Comparison of ENCODE assay signal across 8 mouse cellular contexts in genomic region chr7:24270288-24270672, GRCm38 (mm10). TPM values are rescaled to one million over a fixed set of nuclear protein-coding genes. Genes with fewer than 3 reads are reported as not detected.
DNase-seq lines count a peak whose midpoint lies in the region; ATAC-seq and TF ChIP-seq lines count a peak whose summit lies in the region.

Gene Zfp93 (plus strand): TSS chr7:24270420.

- peak; percentile 29 to 53 for DNase-seq in CD8-positive naive resting alpha-beta T cell, adult 2 months (ENCODE audit: low read depth in 2 of 2, low spot score in 2 of 2)
- DNase-seq in c-Kit-positive CD71-negative TER-119-negative erythroid progenitor cells, embryonic 14.5 days (ENCODE audit: low read depth): peak; percentile 47
- DNase-seq in kidney, postnatal 25 days: peak; percentile 85 to 91
- DNase-seq in liver, embryonic 13.5 days: peak; percentile 26
- DNase-seq in neural tube, embryonic 10.5 days (ENCODE audit: extremely low spot score, low spot score): peak; percentile 79

- peak within 1 kb of the TSS; percentile 72 for H3K4me2 ChIP-seq in forebrain, embryonic 12.5 days
- H3K4me2 ChIP-seq in heart, embryonic 16.5 days (ENCODE audit: low read depth, low read length): peak within 1 kb of the TSS; percentile 92
- H3K4me2 ChIP-seq in liver, embryonic 13.5 days: peak within 1 kb of the TSS; percentile 76

- H3K4me1 ChIP-seq in forebrain, embryonic 12.5 days: peaks cover 9% of the 10 kb centered on the region; the same call in 1 of the 2 replicates
- no peaks in the 10 kb centered on the region for H3K4me1 ChIP-seq in heart, embryonic 16.5 days (ENCODE audit: control insufficient read depth, insufficient read depth, low read length)
- H3K4me1 ChIP-seq in liver, embryonic 13.5 days (replicated peaks): peaks cover 5% of the 10 kb centered on the region
- H3K4me1 ChIP-seq in testis, adult 2 months (ENCODE audit: control insufficient read depth, insufficient read depth, low read length): peaks cover 8% of the 10 kb centered on the region

- peak within 1 kb of the TSS; percentile 61 for H3K4me3 ChIP-seq in forebrain, embryonic 12.5 days (replicated peaks)
- H3K4me3 ChIP-seq in heart, embryonic 16.5 days (ENCODE audit: low read length): peak within 1 kb of the TSS; percentile 84
- peak within 1 kb of the TSS; percentile 65 for H3K4me3 ChIP-seq in liver, embryonic 13.5 days (replicated peaks)
- H3K4me3 ChIP-seq in testis, adult 2 months (ENCODE audit: control insufficient read depth, low read depth, low read length): peak within 1 kb of the TSS; percentile 89

- peaks cover 19% of the 10 kb centered on the region for H3K36me3 ChIP-seq in forebrain, embryonic 12.5 days (replicated peaks)
- peaks cover 18% of the 10 kb centered on the region for H3K36me3 ChIP-seq in heart, embryonic 16.5 days (ENCODE audit: control insufficient read depth, insufficient read depth)
- H3K36me3 ChIP-seq in liver, embryonic 13.5 days: peaks cover 12% of the 10 kb centered on the region; the same call in 1 of the 2 replicates
- H3K36me3 ChIP-seq in testis, adult 2 months (ENCODE audit: control insufficient read depth, insufficient read depth, low read length): no peaks in the 10 kb centered on the region

- no peaks in the 10 kb centered on the region for H3K27me3 ChIP-seq in forebrain, embryonic 12.5 days
- H3K27me3 ChIP-seq in heart, embryonic 16.5 days (ENCODE audit: control insufficient read depth, insufficient read depth, low read length): no peaks in the 10 kb centered on the region
- no peaks in the 10 kb centered on the region for H3K27me3 ChIP-seq in liver, embryonic 13.5 days
- no peaks in the 10 kb centered on the region for H3K27me3 ChIP-seq in testis, adult 2 months (ENCODE audit: control insufficient read depth, insufficient read depth, low read length)

- peak within 1 kb of the TSS; percentile 77 for H3K27ac ChIP-seq in forebrain, embryonic 12.5 days
- H3K27ac ChIP-seq in heart, embryonic 16.5 days (ENCODE audit: low read length): peak within 1 kb of the TSS; percentile 73
- H3K27ac ChIP-seq in liver, embryonic 13.5 days: no peak within 1 kb of the TSS
- peak within 1 kb of the TSS; percentile 34; the same call in 1 of the 2 replicates for H3K27ac ChIP-seq in testis, adult 2 months (ENCODE audit: control insufficient read depth, insufficient read depth, low read depth, low read length)

- WGBS in forebrain, embryonic 12.5 days: under 1% methylated on average over 12 of the region's 12 CpGs
- WGBS in heart, embryonic 16.5 days: under 1% methylated on average over 12 of the region's 12 CpGs
- 2% methylated on average over 12 of the region's 12 CpGs for WGBS in liver, embryonic 13.5 days (ENCODE audit: insufficient replicate concordance)

- peak; percentile 93 for ATAC-seq in forebrain, embryonic 12.5 days (ENCODE audit: low FRiP score)
- ATAC-seq in heart, embryonic 16.5 days (replicated peaks; ENCODE audit: extremely low read depth, insufficient read depth, low FRiP score): peak; percentile 92
- ATAC-seq in liver, embryonic 13.5 days (ENCODE audit: low read depth): peak; percentile 87

- no peak for TF ChIP-seq CTCF in testis, adult 2 months (IDR thresholded peaks at IDR 0.05; ENCODE audit: control insufficient read depth, insufficient read depth, insufficient replicate concordance, low read depth, low read length)

- H3K9me3 ChIP-seq in forebrain, embryonic 12.5 days: no peaks in the 10 kb centered on the region
- no peaks in the 10 kb centered on the region for H3K9me3 ChIP-seq in heart, embryonic 16.5 days (replicated peaks; ENCODE audit: control insufficient read depth, low read length)
- no peaks in the 10 kb centered on the region for H3K9me3 ChIP-seq in liver, embryonic 13.5 days (replicated peaks)

- TF ChIP-seq POLR2A in testis, adult 2 months (IDR thresholded peaks at IDR 0.05; ENCODE audit: control insufficient read depth, low read depth, low read length): peak; percentile 26; the same call in 1 of the 2 replicates

- peak within 1 kb of the TSS; percentile 77 for H3K9ac ChIP-seq in forebrain, embryonic 12.5 days
- H3K9ac ChIP-seq in heart, embryonic 16.5 days (ENCODE audit: low read length): peak within 1 kb of the TSS; percentile 88
- H3K9ac ChIP-seq in liver, embryonic 13.5 days: peak within 1 kb of the TSS; percentile 71

RNA-seq across cellular contexts. Expression of gene Zfp93, which starts in this region (rescaled TPM):
- 7.6 and 7.7 TPM in 2 replicates for polyA plus RNA-seq in forebrain, embryonic 12.5 days (2016; fragmentation: Nextera tagmentation; extraction: Ambion mirVana)
- 5.8 and 6.7 TPM in 2 replicates for polyA plus RNA-seq in heart, embryonic 16.5 days (2015; fragmentation: Nextera tagmentation; extraction: Ambion mirVana)
- polyA plus RNA-seq in liver, embryonic 13.5 days (2015; fragmentation: Nextera tagmentation; extraction: Ambion mirVana): 0.97 and 1.2 TPM in 2 replicates
- polyA plus RNA-seq in testis, adult 2 months (2012; rRNA removed): 3.9 and 4.6 TPM in 2 replicates

Comparison
In these comparisons a context has a peak if more than half of its experiments do, and no peak if none do; other contexts are left out.
1. DNase-seq: peak in every context shown above with its lines; median percentile 88 in kidney, postnatal 25 days; 79 in neural tube, embryonic 10.5 days; 47 in c-Kit-positive CD71-negative TER-119-negative erythroid progenitor cells, embryonic 14.5 days; 41 in CD8-positive naive resting alpha-beta T cell, adult 2 months; 26 in liver, embryonic 13.5 days.